Mouse (Mus musculus) CH12.LX (cell line): ENCODE data around the gene Lbp.

Experiments used
- BHLHE40 ChIP-seq: IDR thresholded peaks from 2 replicates; pipeline ENCODE4 v1.6.1; 2011; ENCODE audit warnings: mild to moderate bottlenecking, low read depth, low read length, improper control_type of control experiment
- CTCF ChIP-seq, 2 experiments: IDR thresholded peaks in 1 of 2; conservative IDR thresholded peaks in 1 of 2; 2 replicates each; pipeline ENCODE4 v1.5.1; 2011 to 2012; ENCODE audit warnings: low read depth in 2 of 2, low read length in 2 of 2, improper control_type of control experiment in 1 of 2, inconsistent platforms in 1 of 2, mild to moderate bottlenecking in 1 of 2, moderate library complexity in 1 of 2
- EP300 ChIP-seq: IDR thresholded peaks from 2 replicates; pipeline ENCODE4 v1.6.1; 2011; ENCODE audit warnings: low read length, improper control_type of control experiment
- HCFC1 ChIP-seq: IDR thresholded peaks from 2 replicates; pipeline ENCODE4 v1.6.1; 2012; ENCODE audit warnings: low read depth, mild to moderate bottlenecking, inconsistent platforms, low read length, improper control_type of control experiment
- JUND ChIP-seq: conservative IDR thresholded peaks from 2 replicates; pipeline ENCODE4 v1.6.1; 2011; ENCODE audit warnings: low read depth, low read length, improper control_type of control experiment
- MAZ ChIP-seq: IDR thresholded peaks from 2 replicates; pipeline ENCODE4 v1.6.1; 2012; ENCODE audit warnings: low read depth, mild to moderate bottlenecking, inconsistent platforms, low read length, improper control_type of control experiment, moderate library complexity
- POLR2A ChIP-seq: IDR thresholded peaks from 2 replicates; pipeline ENCODE4 v1.6.1; 2011; ENCODE audit warnings: low read depth, mild to moderate bottlenecking, improper control_type of control experiment, low read length
- POLR2AphosphoS2 ChIP-seq: IDR thresholded peaks from 2 replicates; pipeline ENCODE4 v1.6.1; 2011; ENCODE audit warnings: low read depth, low read length, improper control_type of control experiment
- RCOR1 ChIP-seq: conservative IDR thresholded peaks from 2 replicates; pipeline ENCODE4 v1.6.1; 2012; ENCODE audit warnings: low read depth, mild to moderate bottlenecking, inconsistent platforms, low read length, improper control_type of control experiment
- SMC3 ChIP-seq: IDR thresholded peaks from 2 replicates; pipeline ENCODE4 v1.6.1; 2011; ENCODE audit warnings: low read depth, low read length, improper control_type of control experiment
- ZNF384 ChIP-seq: IDR thresholded peaks from 2 replicates; pipeline ENCODE4 v1.6.1; 2012; ENCODE audit warnings: low read depth, low read length, improper control_type of control experiment, inconsistent platforms

- TF ChIP-seq CTCF (conservative IDR thresholded peaks at IDR 0.05 in 1 of 2, IDR thresholded peaks at IDR 0.05 in 1 of 2; ENCODE audit: low read depth in 2 of 2, low read length in 2 of 2), result no peak
- TF ChIP-seq POLR2A, result no peak
- TF ChIP-seq BHLHE40, result no peak
- TF ChIP-seq MAZ, result no peak
- no peak for TF ChIP-seq POLR2AphosphoS2
- no peak for TF ChIP-seq ZNF384
- no peak for TF ChIP-seq EP300
- TF ChIP-seq SMC3, result no peak
- TF ChIP-seq JUND, result no peak
- no peak for TF ChIP-seq RCOR1
- no peak for TF ChIP-seq HCFC1
These were observed 66.8 kb downstream of the Lbp start for GRCm38 (mm10) chr2:158373061-158373460.
